Mouse (Mus musculus): ENCODE measurements around the gene Ager. TPM values are rescaled to one million over a fixed set of nuclear protein-coding genes. Genes with fewer than 3 reads are reported as not detected.

The Ager gene
- polyA plus RNA-seq, 1 experiment: 2.5 TPM

- Histone ChIP-seq H3K36me3 (ENCODE audit: control insufficient read depth, insufficient read depth, low read length, poor library complexity, severe bottlenecking) (no peaks in the 10 kb centered on the region), H3K4me3 (ENCODE audit: low read depth, low read length) (peak overlapping the region; percentile 15), H3K27me3 (ENCODE audit: control insufficient read depth, insufficient read depth, low read length, poor library complexity, severe bottlenecking) (no peaks in the 10 kb centered on the region), H3K4me1 (ENCODE audit: control insufficient read depth, insufficient read depth, low read length) (no peaks in the 10 kb centered on the region), H3K9ac (ENCODE audit: low read depth, poor library complexity, severe bottlenecking) (no peak overlapping the region), H3K9me3 (replicated peaks; ENCODE audit: control insufficient read depth, insufficient read depth, low read length, poor library complexity, severe bottlenecking) (no peaks in the 10 kb centered on the region), H3K27ac (ENCODE audit: insufficient read depth, low read length) (no peak overlapping the region)
- TF ChIP-seq EP300 (IDR thresholded peaks at IDR 0.05; ENCODE audit: insufficient read depth, low read depth, low read length) (no peak), CTCF (IDR thresholded peaks at IDR 0.05; ENCODE audit: low read depth, low read length) (peak; percentile 68), POLR2A (IDR thresholded peaks at IDR 0.05; ENCODE audit: insufficient read depth, low read length) (no peak)
Observed at GRCm38 (mm10) chr17:34572361-34572760, 25.3 kb upstream of the Ager start.

DNA sequence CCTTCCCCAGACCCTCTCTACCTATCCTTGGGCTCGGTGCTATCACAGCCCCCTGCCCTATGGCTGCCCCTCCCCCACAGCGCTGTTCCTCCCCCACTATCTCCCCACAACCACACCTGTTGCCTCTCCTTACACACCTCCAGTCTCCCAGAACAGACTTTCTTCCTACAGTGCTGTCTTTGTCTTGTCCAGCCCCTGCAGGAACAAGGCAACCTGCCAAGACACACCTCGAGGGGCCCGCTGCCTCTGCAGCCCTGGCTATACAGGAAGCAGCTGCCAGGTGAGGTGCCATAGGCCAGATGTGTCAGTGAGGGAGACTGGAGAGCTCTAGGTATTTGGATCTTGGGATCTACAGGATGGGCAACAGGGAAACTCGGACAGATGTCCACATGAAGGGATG, 21.1 kb upstream of the Ager start:
- no peaks in the 10 kb centered on the region for H3K36me3 ChIP-seq (ENCODE audit: control insufficient read depth, insufficient read depth, low read length, poor library complexity, severe bottlenecking)
- TF ChIP-seq CTCF (IDR thresholded peaks at IDR 0.05; ENCODE audit: low read depth, low read length): no peak
- no peak for TF ChIP-seq POLR2A (IDR thresholded peaks at IDR 0.05; ENCODE audit: insufficient read depth, low read length)
- no peak for TF ChIP-seq EP300 (IDR thresholded peaks at IDR 0.05; ENCODE audit: insufficient read depth, low read depth, low read length)
- H3K27ac ChIP-seq (ENCODE audit: insufficient read depth, low read length): no peak overlapping the region
- H3K9me3 ChIP-seq (replicated peaks; ENCODE audit: control insufficient read depth, insufficient read depth, low read length, poor library complexity, severe bottlenecking): no peaks in the 10 kb centered on the region
- H3K4me3 ChIP-seq (ENCODE audit: low read depth, low read length): no peak overlapping the region
- H3K27me3 ChIP-seq (ENCODE audit: control insufficient read depth, insufficient read depth, low read length, poor library complexity, severe bottlenecking): no peaks in the 10 kb centered on the region
- H3K4me1 ChIP-seq (ENCODE audit: control insufficient read depth, insufficient read depth, low read length): no peaks in the 10 kb centered on the region
- no peak overlapping the region for H3K9ac ChIP-seq (ENCODE audit: low read depth, poor library complexity, severe bottlenecking)

- H3K36me3 ChIP-seq (ENCODE audit: control insufficient read depth, insufficient read depth, low read length, poor library complexity, severe bottlenecking): no peaks in the 10 kb centered on the region
Observed at GRCm38 (mm10) chr17:34578070-34578469, 19.6 kb upstream of the Ager start.

DNA sequence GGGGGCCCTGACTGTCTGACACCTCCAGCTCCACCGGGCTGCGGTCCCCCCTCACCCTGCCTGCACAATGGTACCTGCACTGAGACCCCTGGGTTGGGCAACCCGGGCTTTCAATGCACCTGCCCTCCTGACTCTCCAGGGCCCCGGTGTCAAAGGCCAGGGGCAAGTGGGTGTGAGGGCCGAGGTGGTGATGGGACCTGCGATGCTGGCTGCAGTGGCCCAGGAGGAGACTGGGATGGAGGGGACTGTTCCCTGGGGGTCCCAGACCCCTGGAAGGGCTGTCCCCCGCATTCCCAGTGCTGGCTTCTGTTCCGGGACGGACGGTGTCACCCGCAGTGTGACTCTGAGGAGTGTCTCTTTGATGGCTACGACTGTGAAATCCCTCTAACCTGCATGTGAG, 15.1 kb upstream of the Ager start:
- Histone ChIP-seq H3K27me3 (ENCODE audit: control insufficient read depth, insufficient read depth, low read length, poor library complexity, severe bottlenecking) (no peaks in the 10 kb centered on the region), H3K9ac (ENCODE audit: low read depth, poor library complexity, severe bottlenecking) (no peak overlapping the region), H3K4me3 (ENCODE audit: low read depth, low read length) (no peak overlapping the region), H3K4me1 (ENCODE audit: control insufficient read depth, insufficient read depth, low read length) (no peaks in the 10 kb centered on the region), H3K36me3 (ENCODE audit: control insufficient read depth, insufficient read depth, low read length, poor library complexity, severe bottlenecking) (no peaks in the 10 kb centered on the region), H3K9me3 (replicated peaks; ENCODE audit: control insufficient read depth, insufficient read depth, low read length, poor library complexity, severe bottlenecking) (no peaks in the 10 kb centered on the region), H3K27ac (ENCODE audit: insufficient read depth, low read length) (no peak overlapping the region)
- no peak for TF ChIP-seq EP300 (IDR thresholded peaks at IDR 0.05; ENCODE audit: insufficient read depth, low read depth, low read length)
- no peak for TF ChIP-seq CTCF (IDR thresholded peaks at IDR 0.05; ENCODE audit: low read depth, low read length)
- no peak for TF ChIP-seq POLR2A (IDR thresholded peaks at IDR 0.05; ENCODE audit: insufficient read depth, low read length)

More at GRCm38 (mm10) chr17:34578070-34578469, 19.6 kb upstream of the Ager start:
- TF ChIP-seq EP300 (IDR thresholded peaks at IDR 0.05; ENCODE audit: insufficient read depth, low read depth, low read length): no peak
- no peak for TF ChIP-seq POLR2A (IDR thresholded peaks at IDR 0.05; ENCODE audit: insufficient read depth, low read length)
- TF ChIP-seq CTCF (IDR thresholded peaks at IDR 0.05; ENCODE audit: low read depth, low read length): no peak
- Histone ChIP-seq H3K9ac (ENCODE audit: low read depth, poor library complexity, severe bottlenecking) (no peak overlapping the region), H3K27ac (ENCODE audit: insufficient read depth, low read length) (no peak overlapping the region), H3K4me3 (ENCODE audit: low read depth, low read length) (no peak overlapping the region), H3K4me1 (ENCODE audit: control insufficient read depth, insufficient read depth, low read length) (no peaks in the 10 kb centered on the region), H3K27me3 (ENCODE audit: control insufficient read depth, insufficient read depth, low read length, poor library complexity, severe bottlenecking) (no peaks in the 10 kb centered on the region), H3K9me3 (replicated peaks; ENCODE audit: control insufficient read depth, insufficient read depth, low read length, poor library complexity, severe bottlenecking) (no peaks in the 10 kb centered on the region)

GRCm38 (mm10) chr17:34583397-34583796, 14.3 kb upstream of the Ager start:
- Histone ChIP-seq H3K4me3 (ENCODE audit: low read depth, low read length) (no peak overlapping the region), H3K4me1 (ENCODE audit: control insufficient read depth, insufficient read depth, low read length) (peaks cover 2% of the 10 kb centered on the region), H3K9me3 (replicated peaks; ENCODE audit: control insufficient read depth, insufficient read depth, low read length, poor library complexity, severe bottlenecking) (no peaks in the 10 kb centered on the region), H3K36me3 (ENCODE audit: control insufficient read depth, insufficient read depth, low read length, poor library complexity, severe bottlenecking) (no peaks in the 10 kb centered on the region), H3K27ac (ENCODE audit: insufficient read depth, low read length) (no peak overlapping the region), H3K9ac (ENCODE audit: low read depth, poor library complexity, severe bottlenecking) (no peak overlapping the region), H3K27me3 (ENCODE audit: control insufficient read depth, insufficient read depth, low read length, poor library complexity, severe bottlenecking) (no peaks in the 10 kb centered on the region)
- TF ChIP-seq EP300 (IDR thresholded peaks at IDR 0.05; ENCODE audit: insufficient read depth, low read depth, low read length) (no peak), POLR2A (IDR thresholded peaks at IDR 0.05; ENCODE audit: insufficient read depth, low read length) (no peak), CTCF (IDR thresholded peaks at IDR 0.05; ENCODE audit: low read depth, low read length) (no peak)

DNA sequence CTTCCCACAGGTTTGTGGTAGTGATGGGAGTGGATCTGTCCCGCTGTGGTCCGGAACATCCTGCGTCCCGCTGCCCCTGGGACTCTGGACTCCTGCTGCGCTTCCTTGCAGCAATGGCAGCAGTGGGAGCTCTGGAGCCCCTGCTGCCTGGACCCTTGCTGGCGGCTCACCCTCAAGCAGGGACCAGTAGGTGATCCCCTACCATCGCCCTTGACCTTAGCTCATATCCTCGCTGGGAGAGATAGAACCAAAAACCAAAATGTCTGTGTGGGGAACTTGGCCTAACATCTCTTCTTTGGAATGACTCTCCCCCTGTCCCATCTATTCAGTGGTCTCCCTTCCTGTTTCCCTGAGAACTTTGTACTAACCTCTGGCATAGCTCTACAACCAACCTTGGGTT, 13.8 kb upstream of the Ager start:
- Histone ChIP-seq H3K9me3 (replicated peaks; ENCODE audit: control insufficient read depth, insufficient read depth, low read length, poor library complexity, severe bottlenecking) (no peaks in the 10 kb centered on the region), H3K27ac (ENCODE audit: insufficient read depth, low read length) (no peak overlapping the region), H3K4me1 (ENCODE audit: control insufficient read depth, insufficient read depth, low read length) (peaks cover 4% of the 10 kb centered on the region), H3K36me3 (ENCODE audit: control insufficient read depth, insufficient read depth, low read length, poor library complexity, severe bottlenecking) (no peaks in the 10 kb centered on the region), H3K9ac (ENCODE audit: low read depth, poor library complexity, severe bottlenecking) (no peak overlapping the region), H3K4me3 (ENCODE audit: low read depth, low read length) (no peak overlapping the region), H3K27me3 (ENCODE audit: control insufficient read depth, insufficient read depth, low read length, poor library complexity, severe bottlenecking) (no peaks in the 10 kb centered on the region)
- TF ChIP-seq POLR2A (IDR thresholded peaks at IDR 0.05; ENCODE audit: insufficient read depth, low read length) (no peak), EP300 (IDR thresholded peaks at IDR 0.05; ENCODE audit: insufficient read depth, low read depth, low read length) (no peak), CTCF (IDR thresholded peaks at IDR 0.05; ENCODE audit: low read depth, low read length) (no peak)
